Comparison of ENCODE assay signal across 17 mouse cellular contexts in the genomic region with DNA sequence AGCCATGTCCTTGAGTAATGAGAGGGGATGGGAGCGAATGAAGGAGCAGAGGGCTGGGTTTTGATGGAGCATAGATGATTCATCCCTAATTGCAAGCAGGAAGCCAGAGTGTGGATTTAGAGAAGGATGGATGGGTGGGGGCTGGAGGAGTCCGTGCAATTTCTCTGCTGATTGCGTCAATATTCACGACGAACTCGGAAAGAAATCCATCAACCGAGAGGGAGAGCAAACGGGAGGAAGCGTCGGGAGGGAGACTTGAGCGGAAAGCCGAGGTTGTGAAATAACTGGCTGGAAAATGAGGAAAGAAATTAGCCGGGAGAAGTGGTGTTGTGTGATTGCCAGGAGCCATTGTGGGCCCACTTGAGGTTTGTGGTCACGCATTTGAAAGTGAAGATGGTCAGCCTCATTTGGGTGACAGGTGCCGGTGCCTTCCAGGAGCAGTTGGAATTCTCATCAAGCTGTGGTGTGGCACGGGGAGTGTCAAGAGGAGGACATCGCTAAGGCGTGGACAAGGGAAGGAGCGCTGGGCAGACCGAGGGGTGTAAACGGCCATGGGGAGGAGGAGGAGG. TPM values are rescaled to one million over a fixed set of nuclear protein-coding genes. Genes with fewer than 3 reads are reported as not detected.
DNase-seq lines count a peak whose midpoint lies in the region; ATAC-seq lines count a peak whose summit lies in the region.
"Had no signal": no experiment of that assay in that cellular context is flagged by ENCODE, and none has a peak within 500 bp of the region (broad histone marks: within the 10 kb centered on the region; RNA-seq: fewer than 3 reads in every experiment).

No protein-coding gene starts in this region.

- peaks cover 12% of the 10 kb centered on the region for H3K27me3 ChIP-seq in liver, embryonic 12.5 days (replicated peaks)

- DNase-seq in adrenal gland, postnatal 14 days = peak; percentile 51
- DNase-seq in adrenal gland, adult 18-20 months (ENCODE audit: low spot score in 2 of 2) = no peak
- peak; percentile 77 for DNase-seq in 3134 (ENCODE audit: extremely low read depth, insufficient read length, low spot score)
- peak; percentile 75 for DNase-seq in lung, postnatal 36 days
- no peak for DNase-seq in testis, postnatal 10 days (ENCODE audit: low spot score)
- no peak for DNase-seq in B cell, adult 2 months
- DNase-seq: cerebellum, adult 18-20 months; embryo, embryonic 11 days; gastrocnemius, postnatal 25 days; heart, postnatal 10 days; kidney, adult 2 months; left cerebral cortex, postnatal 4 days; liver, postnatal 0 days; thymus, adult 18-20 months had no signal

- no peak overlapping the region for H3K4me2 ChIP-seq in liver, embryonic 12.5 days

- 49% methylated on average over 21 of the region's 21 CpGs for WGBS in liver, embryonic 12.5 days (ENCODE audit: insufficient replicate concordance)

- no peak overlapping the region for H3K9ac ChIP-seq in liver, embryonic 12.5 days
- H3K9ac ChIP-seq: liver, postnatal 0 days had no signal

- ATAC-seq in liver, embryonic 12.5 days = no peak
- ATAC-seq: liver, postnatal 0 days had no signal

- no peak overlapping the region for H3K27ac ChIP-seq in brown adipose tissue, adult 24 weeks (replicated peaks; ENCODE audit: low read depth, low read length)
- H3K27ac ChIP-seq in liver, embryonic 12.5 days = no peak overlapping the region
- H3K27ac ChIP-seq: forebrain, embryonic 10.5 days had no signal

- H3K36me3 ChIP-seq in liver, embryonic 12.5 days = no peaks in the 10 kb centered on the region

- H3K9me3 ChIP-seq in liver, embryonic 12.5 days (replicated peaks) = no peaks in the 10 kb centered on the region
- H3K9me3 ChIP-seq: forebrain, embryonic 10.5 days had no signal

- H3K4me1 ChIP-seq in brown adipose tissue, adult 24 weeks (ENCODE audit: control insufficient read depth, insufficient read depth, insufficient read length, low read length) = peaks cover 6% of the 10 kb centered on the region
- peaks cover 35% of the 10 kb centered on the region for H3K4me1 ChIP-seq in liver, embryonic 12.5 days

- 0 out of 2 replicates have a peak overlapping the region, but pooled peaks have one; percentile 15 for H3K4me3 ChIP-seq in brown adipose tissue, adult 24 weeks (ENCODE audit: insufficient read depth, low read depth, low read length)
- H3K4me3 ChIP-seq in liver, embryonic 12.5 days = no peak overlapping the region
- H3K4me3 ChIP-seq: forebrain, embryonic 10.5 days had no signal

RNA-seq across cellular contexts. Expression of gene Rere, which starts 14.7 kb away (rescaled TPM):
- 108 and 131 TPM in 2 replicates for total RNA-seq in adrenal gland, postnatal 14 days (2021)
- total RNA-seq in adrenal gland, adult 18-20 months (2021) = 100 to 1,000 TPM in 1 of 2 experiments, 10 to 100 TPM in 1; 87.8 to 100 TPM
- 38.7 and 39.8 TPM in 2 replicates for polyA plus RNA-seq in brown adipose tissue, adult 24 weeks (2012; ENCODE audit: insufficient read depth, insufficient read length, missing spikeins)
- 11.6 and 12.8 TPM in 2 replicates for polyA plus RNA-seq in liver, embryonic 12.5 days (2016; fragmentation: Nextera tagmentation; extraction: Ambion mirVana)

RNA-seq across cellular contexts. Expression of gene Eno1, which starts 30.2 kb away (rescaled TPM):
- total RNA-seq in adrenal gland, postnatal 14 days (2021) = 426 and 444 TPM in 2 replicates
- total RNA-seq in adrenal gland, adult 18-20 months (2021) = 100 to 1,000 TPM; 471 to 935 TPM
- 2,211 and 3,699 TPM in 2 replicates for polyA plus RNA-seq in brown adipose tissue, adult 24 weeks (2012; ENCODE audit: insufficient read depth, insufficient read length, missing spikeins)
- 1,241 and 1,342 TPM in 2 replicates for polyA plus RNA-seq in liver, embryonic 12.5 days (2016; fragmentation: Nextera tagmentation; extraction: Ambion mirVana)

Comparison
In these comparisons a context has a peak if more than half of its experiments do, and no peak if none do; other contexts are left out.
1. DNase-seq: peak in adrenal gland, postnatal 14 days (single experiment), 3134 (single experiment) and lung, postnatal 36 days (single experiment); none in adrenal gland, adult 18-20 months (0 of 2), testis, postnatal 10 days (single experiment) and B cell, adult 2 months (0 of 2).